Mouse (Mus musculus) kidney, adult 8-10 months (tissue): ENCODE results near the gene Eya2.
A peak's percentile ranks its signal among the peaks of the same experiment; 100 is the strongest.

ENCODE experiments used
- DNase-seq, 2 experiments: peaks; one replicate each; pipeline ENCODE4 v3.0.0; 2022

The Eya2 gene

DNA sequence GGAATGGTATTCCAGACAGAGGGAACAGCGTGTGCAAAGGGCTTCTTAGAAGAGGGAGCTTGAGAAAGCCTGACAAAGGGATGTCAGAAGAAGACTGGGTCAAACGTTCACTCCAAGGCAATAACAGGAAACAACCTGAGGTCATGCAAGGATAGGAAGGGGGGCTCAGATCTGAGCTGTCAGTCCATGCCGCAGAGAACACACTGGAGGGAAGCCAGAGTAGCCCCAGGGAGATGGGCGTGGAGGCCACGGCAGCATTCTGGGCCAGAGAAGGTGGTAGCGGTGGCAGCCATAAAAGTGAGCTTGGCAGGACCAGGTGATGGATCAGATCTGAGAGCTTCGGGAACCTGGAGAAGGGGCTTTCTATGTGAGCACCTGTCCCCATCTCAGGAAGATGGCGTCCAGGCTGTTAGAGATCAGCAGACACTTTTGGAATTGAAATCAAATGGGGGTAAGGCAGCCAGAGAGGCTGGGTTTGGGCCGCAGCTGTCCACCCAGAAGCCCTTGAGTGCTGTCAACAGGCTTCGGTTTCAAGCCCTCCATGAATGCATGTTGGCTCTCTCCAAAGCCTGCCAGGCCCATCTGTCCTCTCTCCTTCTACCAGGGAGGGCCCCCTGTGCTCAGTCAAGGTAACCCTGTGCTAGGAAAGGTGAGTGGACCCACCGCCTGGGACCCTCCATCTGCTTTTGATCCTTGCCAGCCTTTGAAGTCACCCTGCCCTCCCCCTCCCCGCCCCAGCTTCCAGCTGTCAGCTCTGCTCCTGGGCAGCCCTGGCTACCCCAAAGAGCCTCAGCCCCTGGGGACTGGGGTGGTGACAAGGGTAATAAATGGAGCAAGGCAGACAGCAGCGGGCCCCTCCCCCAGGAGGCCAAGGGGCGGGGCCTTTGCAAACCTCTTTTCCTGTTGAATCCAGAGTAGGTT lies 58.4 kb downstream of the Eya2 start:
- DNase-seq, result peak; percentile 64 to 65

DNA sequence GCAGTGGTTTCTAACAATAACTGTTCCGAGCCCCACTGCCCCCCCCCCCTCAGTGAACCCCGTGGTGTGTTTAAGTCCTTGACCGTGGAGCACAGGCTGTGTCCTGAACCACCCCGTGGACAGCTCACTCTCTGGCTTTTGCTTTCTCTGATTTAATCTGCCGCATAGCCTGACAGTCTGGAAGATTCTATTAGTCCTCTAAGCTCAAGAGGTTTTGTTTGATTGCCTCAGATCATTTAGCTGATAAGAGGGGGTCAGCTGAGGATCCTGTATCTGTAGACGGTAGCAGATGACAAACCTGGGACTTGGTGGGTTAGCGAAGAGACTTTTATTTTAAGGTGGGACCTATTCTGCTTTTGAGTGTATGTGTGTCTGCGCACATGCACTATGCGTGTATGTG lies 59.3 kb downstream of the Eya2 start:
- no peak for DNase-seq

DNA sequence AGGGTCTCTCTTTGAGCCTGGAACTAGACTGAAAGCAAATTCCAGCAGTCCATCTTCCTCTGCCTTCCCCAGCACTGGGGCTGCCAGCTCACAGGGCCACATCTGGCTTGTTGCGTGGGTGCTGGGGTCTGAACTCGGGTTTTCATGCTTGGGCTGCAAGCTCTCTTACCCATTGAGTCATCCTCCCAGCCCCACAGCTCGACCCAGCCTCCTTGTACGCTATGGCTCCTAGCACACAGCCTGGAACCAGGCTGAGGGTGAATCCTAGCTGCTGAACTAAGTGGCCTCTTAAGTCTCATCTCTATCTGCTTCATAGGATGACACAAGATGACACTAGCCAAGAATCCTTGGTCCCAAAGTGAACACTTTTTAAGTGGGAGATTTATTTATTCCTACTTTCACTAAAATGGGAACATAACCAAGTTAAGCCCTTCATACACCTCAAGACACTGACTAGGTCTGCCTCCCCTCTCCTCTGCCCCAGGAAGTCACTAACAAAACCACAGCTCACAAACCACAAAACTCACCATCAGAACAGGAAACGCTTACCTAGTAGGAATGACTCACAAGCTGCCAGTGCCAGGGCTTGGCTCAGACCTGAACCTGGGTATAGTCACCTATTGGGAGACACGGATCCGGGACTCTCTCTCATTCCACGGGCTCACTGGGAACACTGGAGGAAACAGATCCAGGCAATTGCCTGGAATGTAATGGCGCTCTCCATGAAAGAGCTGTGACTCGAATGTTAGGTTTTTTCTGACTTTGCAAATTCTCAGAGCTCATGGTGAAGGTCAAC lies 60.1 kb downstream of the Eya2 start:
- DNase-seq, result no peak

DNA sequence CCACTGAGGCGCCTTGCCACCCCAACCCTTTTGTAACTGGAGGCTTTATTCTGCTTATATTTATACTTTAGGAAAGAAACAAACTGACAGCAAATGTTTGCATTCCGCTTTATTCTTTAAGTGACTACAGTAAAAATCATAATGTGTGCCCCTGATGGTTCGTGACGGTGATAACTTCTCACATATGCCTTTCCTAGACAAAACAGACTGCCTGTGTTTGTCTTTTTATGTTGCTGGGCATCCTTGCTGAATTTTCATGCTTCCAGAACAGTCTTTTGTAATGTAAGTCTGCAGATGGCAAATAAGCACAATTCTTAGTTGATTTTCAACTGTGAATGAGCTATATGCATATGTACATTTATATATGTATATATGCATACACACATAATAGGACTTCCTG lies 61.7 kb downstream of the Eya2 start:
- no peak for DNase-seq

DNA sequence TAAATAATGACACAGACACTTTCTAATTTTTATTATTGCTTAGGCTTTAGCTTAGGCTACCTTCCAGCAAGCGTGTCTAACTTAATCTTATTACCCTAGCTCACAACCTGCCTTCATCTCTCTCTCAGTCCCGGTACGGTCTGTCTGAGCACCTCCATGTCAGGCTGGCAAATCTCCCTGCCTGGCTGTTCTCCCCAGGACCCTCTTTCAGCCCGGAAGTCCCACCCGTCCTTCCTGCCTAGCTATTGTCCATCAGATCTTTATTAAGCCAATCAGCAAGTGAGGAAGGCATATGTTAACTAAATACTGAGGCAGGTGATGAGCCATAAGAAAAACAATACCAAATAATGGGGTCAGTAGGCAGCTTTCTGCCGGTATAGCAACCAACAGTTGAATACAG lies 62.1 kb downstream of the Eya2 start:
- no peak for DNase-seq

DNA sequence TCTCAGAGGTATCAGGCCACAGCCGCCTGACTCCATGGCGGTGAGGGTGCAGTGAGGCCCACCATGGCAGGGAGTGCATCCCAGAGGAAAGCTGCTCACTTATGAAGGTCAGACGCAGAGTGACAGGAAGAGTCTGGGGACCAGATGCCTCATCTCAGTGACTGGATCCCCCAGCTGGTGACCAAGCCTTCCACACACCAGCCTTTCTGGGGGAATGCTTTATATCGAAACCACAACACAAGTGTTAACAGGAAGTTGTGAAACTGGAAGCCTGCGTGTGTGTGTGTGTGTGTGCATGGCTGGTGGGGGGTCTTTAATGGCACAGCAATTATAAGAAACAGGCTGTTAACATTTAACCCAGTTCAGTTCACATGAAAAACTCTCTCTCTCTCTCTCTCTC lies 64.7 kb downstream of the Eya2 start:
- no peak for DNase-seq

DNA sequence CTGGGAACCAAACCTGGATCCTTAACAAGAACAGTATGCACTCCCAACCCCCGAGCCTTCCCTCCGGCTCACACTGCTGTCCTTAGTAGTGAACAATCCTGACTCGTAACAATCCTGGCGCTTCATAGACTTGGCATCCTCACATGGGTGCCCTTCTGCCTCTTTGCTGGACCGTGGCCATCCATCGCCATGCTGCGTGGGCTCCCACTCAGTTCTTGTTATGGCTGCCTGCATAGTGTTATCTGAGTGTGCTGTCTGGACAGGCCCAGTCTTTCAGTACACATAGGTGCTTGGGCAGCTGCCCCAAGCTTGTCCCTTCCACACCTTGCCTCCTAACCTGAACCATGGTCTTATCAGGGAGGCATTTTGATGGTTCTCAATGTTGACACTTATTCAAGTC lies 68.4 kb downstream of the Eya2 start:
- DNase-seq, result no peak

DNA sequence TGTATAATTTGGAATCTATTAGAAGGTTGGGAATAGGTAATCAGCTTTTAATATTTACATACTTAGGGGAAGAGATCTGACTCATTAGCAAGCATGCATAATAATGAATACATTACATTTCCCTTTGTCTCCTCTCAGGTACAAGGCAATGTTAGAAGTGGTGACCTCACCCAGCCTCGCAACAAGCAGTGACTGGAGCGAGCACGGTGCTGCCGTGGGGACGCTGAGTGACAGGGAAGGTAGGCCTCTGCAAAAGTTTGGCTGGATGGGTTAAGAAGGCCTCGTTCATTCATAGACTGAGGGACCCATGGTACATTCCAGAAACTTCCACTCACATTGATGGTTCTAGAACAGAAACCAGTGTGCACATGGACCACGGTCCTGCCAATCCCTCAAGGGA lies 69.8 kb downstream of the Eya2 start:
- DNase-seq, result no peak

DNA sequence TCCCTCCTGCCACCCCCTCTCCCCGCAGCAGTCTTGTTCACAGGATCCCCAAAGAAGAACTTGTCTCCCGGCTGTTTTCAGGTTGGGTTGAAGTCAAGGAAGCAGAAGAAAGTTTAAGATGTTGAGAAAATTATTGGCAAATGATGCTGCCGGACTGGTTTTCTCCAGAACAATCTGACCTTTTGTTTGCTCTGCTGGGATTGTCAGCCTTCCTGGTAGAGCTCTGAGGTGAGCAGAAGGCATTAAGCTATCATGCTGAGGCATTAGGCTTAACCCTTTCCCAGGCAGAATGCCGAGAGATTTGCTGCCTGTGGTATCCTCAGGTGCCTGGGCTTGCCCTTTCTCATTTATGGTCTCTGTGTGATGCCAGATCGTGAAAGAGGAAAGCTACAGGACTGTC lies 70.3 kb downstream of the Eya2 start:
- DNase-seq, result no peak

DNA sequence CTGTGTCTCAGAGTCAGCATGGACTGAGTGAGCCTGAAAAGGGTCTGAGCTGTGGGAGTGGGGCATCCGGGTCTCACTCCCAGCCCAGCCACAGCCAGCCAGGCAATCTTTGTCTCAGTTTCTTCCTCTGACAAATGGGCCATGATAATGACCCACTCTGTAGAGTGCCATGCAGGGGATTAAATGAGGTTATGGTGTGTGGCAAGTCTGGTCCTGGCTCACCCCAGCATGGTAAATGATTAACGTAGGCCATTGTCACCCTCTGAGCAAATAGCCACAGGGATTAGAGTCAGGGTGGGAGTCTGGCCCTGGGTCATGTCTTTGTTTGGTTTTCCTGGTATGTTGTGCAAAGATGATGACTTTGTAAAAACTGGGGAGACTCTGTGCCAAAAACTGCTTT lies 72.3 kb downstream of the Eya2 start:
- no peak for DNase-seq

DNA sequence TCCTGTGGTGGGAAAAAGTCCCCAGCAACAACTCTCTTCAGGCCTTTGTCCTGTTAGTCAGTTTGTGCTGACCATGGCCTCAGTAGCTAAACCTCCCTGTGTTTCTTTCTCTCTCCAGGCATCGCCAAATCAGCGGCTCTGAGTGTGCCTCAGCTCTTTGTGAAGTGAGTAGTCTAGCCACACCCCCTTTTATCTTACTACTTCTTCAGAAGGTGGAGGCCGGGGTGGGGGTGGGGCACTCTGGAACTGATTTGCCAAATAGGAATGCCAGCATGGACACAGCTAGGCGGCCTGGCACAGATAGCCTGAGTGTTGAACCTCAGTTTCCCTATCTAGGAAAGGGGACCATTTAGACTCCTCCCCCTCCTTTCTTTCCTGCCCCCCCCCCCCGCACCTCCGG lies 87.9 kb downstream of the Eya2 start:
- DNase-seq, result no peak

DNA sequence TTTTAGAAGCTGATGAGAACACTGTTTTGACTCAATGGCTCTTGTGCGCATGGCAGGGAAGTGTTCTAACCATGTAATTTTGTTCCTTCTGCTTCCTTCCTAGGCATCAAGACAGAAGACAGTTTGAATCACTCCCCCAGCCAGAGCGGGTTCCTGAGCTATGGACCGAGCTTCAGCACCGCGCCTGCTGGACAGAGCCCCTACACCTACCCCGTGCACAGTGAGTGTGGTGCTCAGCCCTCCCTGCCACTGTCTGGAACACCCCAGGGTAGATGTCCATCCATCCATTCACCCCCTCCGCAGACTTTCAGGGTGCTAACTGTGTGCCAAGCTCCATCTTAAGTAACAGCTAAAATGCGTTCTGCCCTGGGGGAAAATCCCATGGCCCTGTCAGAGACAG lies 92.7 kb downstream of the Eya2 start:
- no peak for DNase-seq

DNA sequence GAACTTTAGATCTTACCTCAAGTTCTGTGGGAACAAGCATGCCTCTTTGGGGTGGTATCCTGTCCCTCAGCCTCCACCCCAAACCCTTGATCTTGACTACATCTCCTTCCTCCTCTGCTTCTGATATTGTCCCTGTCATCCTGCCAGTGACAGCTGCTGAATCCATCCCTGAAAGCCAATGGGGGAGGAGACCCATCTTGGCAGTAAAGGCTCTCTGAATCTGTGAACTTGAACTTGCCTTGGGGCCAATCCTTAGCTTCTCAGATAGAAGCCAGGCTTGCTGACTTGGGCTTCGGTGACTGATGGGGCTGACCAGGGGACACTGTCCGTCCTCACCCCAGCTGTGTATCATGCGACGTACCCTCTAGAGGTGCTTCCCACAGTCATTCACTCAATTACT lies 94.1 kb downstream of the Eya2 start:
- no peak for DNase-seq

DNA sequence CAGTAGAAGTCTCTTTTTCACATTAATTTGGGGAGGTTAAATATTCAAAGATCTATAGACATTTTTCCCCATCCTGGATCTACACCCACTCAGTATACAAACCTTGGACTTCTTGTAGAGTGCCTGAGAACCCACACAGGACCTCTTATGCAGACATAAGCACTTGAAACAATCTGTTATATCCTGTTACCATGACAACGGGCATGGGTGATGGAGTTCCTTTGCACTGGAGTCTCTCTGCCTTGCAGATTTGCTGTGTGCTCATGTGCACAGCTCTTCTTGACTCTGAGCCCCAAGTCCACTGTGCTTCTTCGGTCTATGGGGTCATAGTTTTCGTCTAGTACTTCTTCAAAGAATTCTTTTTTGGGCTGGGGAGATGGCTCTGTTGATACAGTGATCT lies 96.2 kb downstream of the Eya2 start:
- no peak for DNase-seq

DNA sequence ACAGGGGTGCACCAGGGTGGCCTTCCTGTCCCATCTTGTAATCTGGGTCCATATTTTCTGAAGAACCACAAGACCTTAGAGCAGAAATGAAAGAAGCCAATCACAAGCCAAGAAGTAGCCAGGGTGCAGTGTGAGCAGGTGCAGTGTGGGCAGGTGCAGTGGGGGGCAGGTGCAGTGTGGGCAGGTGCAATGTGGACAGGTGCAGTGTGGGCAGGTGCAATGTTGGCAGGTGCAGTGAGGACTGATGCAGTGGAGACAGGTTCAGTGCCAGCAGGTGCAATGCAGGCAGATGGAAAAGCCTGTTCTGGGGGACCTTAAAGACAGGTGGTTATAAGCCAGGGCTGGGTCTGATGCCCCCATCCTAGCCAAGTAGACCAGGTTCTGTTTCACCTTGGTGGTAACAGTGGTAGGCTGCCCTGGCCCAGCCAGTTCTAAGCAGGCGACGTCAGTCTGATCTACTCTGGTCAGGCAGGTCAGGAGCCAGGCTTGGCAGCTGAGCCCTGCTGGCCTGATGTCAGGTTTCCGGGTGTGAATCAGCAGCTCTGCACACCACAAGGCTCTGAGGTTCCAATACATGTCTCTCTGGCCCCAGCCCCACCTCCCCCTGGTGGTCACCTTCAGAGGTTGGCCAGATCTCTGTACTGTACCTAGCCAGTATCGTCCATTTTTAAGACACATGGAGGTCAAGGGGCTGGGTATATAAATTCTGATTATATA lies 98.3 kb downstream of the Eya2 start:
- DNase-seq, result peak; percentile 52 to 57

DNA sequence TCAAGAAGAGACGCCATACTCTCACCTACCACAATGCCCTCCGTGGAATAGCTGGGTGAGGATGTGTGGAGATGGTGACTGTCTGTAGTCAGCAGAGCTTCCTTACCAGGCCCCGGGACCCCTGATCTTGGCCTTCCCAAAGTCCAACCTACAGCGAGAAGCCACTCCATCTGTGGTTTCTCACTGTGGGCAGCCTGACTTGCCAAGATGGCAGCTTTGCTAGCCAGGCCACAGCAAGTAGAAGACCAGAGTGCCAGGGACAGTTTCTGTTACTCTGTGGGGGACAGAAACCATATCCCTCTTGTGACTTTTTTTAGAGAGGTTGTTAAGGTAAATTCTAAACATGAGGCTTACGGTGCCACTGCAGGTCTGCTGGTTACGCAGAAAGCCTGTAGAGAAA lies 99.9 kb downstream of the Eya2 start:
- DNase-seq, result no peak

DNA sequence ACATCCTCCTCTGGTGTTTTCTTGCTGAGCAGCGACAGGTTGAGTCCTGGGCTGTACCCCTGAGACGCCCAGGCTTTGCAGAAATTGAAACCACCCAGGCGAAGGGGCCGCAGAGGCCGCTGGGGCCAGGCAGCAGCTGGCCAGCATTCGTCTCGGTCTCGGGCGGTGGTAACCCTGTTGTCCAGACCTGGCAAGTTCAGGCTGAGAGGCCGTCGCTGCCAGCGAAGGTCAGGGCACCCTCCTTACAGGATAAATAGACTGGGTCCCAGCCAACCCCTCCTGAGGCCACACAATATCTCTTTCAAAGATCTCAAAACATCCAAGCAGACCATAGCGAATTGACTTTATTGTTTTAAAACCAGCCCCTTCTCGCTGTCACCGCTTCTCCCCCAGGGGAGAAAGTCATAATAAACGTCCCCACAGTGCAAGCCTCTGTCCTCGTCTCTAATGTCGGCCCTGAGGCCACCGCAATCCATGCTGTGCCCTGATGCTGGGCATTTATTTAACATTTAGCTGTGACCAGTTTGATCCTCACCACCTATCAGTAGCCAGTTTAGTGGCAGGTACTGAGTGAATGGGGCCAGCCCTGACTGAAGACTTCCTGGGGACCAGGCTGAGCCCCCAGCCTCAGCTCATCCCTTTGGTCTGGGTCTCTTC lies 105.5 kb downstream of the Eya2 start:
- no peak for DNase-seq

DNA sequence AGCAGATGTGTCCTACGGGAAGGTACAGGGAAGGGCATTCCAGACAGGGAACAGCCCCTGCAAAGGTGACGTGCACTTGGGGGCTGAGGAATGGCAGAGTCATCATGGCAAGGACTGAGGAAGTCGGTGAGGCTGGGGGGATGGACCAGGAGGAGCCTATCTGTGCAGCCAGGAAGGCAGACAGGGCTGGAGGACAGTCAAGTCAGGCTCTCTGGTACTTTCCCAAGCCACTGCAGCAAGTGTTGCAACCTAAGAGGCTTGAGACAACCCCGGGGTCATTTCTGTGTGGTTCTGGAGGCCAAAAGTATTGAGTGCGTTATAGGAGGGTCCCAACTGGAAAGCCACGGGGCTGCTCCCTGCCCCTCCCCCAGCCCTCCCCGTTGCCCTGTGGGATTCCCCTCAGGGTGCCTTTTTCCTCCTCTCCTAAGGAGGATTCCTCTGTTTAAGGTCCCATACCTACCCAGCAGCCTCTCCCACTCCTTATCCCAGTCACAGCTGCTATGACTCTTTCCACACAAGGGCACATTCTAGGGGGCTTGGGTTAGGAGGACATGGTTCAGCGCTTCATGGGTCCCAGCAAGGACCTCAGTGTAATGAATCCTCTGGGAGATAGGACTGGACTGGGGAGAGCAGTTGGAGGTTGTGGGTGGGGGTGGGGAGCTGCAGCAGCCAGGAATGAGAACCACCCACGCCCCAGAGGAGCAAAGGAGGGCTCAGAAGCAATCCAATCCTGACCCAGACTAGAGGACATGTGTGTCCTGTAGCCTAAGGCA lies 108.4 kb downstream of the Eya2 start:
- DNase-seq, result no peak

DNA sequence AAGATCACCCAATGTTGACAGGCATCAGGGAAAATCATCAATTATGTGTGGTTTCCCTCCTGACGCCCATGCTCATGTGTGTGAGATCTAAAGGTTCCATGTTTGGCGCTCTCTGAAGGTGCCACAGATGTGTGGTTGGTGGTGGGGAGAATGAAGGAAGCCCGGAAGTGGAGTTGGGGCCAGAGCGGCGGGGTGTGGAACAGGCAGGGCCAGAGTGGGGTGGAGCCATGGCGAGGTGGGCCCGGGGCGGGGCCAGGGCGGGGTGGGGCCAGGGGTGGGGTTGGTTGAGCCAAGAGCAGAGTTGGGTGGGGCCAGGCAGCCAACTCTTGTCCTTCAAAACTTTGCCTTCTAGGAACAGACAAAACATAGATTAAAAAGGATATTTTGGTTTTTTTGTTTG lies 113.4 kb downstream of the Eya2 start:
- DNase-seq, result no peak

DNA sequence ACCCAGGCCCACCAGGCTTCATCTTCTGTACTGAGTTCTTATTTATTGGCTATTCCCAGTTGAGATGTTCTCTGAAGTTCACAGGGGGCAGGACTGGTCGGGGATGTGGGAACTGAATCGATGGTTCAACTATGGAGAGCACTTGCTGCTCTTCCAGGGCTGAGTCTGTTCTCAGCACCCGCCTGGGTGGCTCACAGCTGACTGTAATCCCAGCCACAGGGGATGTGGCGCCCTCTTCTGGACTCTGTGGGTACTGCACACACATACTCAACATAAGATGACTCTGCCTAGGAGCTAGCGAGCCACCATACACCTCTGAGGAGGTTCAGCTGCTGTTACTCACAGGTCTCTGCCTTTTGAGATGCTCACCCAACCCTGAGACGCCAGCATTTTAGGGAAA lies 121.9 kb downstream of the Eya2 start:
- DNase-seq, result peak in 1 of 2 experiments; percentile 7

DNA sequence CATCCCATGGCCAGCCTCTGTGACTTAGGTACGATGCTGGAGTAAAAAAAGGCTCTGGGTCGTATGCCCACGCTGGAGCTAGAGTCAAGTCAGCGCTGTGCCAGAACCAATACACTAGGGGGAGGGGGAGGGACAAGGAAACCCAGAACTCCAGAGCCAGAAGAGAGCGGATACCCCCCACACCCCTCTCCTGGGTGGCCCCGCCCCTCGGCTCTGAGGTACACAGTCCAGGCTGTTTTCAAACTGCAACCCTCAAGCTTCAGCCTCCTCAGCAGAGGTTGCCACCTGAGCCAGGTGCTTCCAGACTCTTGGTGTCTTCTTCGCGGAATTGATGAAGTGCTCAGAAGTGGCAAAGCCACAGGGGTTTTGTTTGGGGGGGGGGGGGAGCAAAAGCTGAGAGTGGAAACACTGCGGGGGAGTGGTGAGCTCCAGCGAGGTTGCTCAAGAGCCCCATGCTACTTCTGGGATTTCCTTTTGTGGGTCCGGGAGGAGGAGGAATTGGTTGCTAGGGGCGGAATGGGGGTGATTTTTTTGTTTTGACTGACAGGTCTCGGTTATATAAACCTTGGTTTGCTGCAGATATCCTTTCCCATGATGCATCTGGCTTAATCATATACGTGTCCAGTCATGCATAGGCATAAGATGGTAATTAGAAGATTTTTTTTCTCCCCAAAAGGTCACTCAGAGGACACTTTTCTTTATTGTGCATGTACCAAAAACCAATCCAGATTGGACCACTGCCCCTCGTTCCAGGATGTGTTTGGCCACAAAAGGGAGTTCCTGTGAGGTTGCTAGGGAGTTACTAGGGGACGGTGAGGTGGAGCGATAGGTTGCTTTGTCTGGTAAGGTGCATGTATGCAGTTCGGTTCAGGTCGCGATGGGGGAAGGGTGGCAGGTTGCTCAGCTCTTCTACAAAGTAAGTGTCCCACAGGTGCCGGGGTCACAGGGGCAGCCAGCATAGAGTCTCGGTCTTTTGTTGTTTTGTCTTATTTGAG lies 122.6 kb downstream of the Eya2 start:
- no peak for DNase-seq
